Mouse (Mus musculus) lung, postnatal 0 days (tissue): ENCODE results near the gene Pidd1.

Experiments used
- CTCF ChIP-seq: IDR thresholded peaks from 2 replicates; pipeline ENCODE4 v1.5.1; 2016; ENCODE audit warnings: antibody characterized with exemption, mild to moderate bottlenecking
- EP300 ChIP-seq: IDR thresholded peaks from 2 replicates; pipeline ENCODE4 v1.6.1; 2016; ENCODE audit warnings: antibody characterized with exemption, mild to moderate bottlenecking, control low read depth

GRCm38 (mm10) chr7:141475805-141476158 lies 32.0 kb upstream of the Pidd1 start:
- TF ChIP-seq EP300 (no peak), CTCF (no peak)
